Mouse (Mus musculus): ENCODE results near the gene Nyap1. TPM values are rescaled to one million over a fixed set of nuclear protein-coding genes. Genes with fewer than 3 reads are reported as not detected.

Gene Nyap1
- polyA plus RNA-seq, 1 experiment, result 4.1 TPM

DNA sequence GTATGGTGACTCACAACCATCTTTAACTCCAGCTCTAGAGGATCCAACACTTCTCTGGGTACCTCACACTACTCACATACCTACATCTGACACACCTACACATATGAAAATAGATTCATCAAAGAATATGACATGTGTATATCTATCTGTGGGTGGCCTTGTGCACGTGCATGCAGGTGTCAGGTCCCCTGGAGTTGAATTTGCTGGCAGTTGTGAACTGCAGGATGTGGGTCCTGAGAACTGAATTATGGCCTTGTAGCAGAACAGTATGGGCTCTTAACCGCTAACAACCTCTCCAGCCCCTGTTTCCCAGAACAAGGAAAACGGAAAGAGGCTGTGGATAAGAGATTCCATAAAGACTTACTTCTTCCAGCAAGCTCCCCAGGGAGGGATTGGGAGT is 42.3 kb downstream of the Nyap1 start:
- DNase-seq (ENCODE audit: low read depth), result no peak

DNA sequence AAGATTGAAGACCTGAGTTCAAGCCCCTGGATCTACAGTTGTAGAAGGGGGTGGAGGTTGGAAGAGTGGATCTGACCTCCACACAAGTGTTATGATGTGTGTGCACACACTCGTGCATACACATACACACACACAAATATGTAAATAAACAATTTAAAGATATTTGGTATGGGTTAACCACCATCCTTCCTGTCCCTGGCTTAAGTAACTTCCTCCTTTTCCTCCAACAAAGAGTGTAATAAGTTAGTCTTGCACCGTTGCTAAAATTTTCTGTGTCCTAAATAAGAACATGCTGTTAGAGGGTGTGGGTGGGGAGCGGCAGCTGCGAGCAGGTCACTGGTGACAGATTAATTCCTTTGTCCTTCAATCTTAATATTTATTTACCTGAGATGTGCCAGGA is 45.5 kb downstream of the Nyap1 start:
- no peak for DNase-seq (ENCODE audit: low read depth)

DNA sequence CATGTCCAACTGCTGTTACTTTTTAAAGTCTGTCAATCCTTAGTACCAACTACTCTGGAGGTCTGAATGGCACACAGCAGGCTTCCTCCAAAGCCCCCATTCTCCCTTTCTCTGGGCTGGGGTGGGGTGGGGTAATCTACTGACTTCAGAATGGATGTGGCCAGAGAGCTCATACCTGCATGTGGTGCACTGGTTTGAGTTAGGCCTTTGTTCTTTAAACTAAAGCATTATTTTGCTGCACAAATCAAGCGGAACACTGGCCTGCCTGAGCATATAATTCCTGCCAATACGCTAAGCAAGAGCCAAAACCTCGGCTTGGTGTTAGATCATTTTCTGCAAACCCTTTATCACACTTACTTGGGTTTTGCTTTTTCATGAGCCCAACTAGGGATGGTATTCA is 46.6 kb downstream of the Nyap1 start:
- no peak for DNase-seq (ENCODE audit: low read depth)

DNA sequence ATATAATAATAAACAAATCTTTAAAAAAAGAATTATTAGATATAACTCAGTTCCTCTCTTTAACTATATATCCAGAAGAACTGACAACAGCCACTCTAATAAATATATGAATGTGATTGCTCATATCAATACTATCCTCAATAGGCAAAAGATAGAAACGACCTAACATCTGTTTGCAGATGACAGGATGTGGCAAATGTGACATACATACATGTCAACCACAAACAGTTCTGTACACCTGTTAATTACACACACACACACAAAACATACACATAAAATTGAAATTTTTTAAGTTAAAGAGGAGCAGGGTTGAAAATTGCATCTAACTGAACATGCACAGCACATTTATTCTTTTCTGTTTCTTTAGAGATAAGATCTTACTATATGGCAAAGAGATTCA is 49.5 kb downstream of the Nyap1 start:
- DNase-seq (ENCODE audit: low read depth), result no peak

DNA sequence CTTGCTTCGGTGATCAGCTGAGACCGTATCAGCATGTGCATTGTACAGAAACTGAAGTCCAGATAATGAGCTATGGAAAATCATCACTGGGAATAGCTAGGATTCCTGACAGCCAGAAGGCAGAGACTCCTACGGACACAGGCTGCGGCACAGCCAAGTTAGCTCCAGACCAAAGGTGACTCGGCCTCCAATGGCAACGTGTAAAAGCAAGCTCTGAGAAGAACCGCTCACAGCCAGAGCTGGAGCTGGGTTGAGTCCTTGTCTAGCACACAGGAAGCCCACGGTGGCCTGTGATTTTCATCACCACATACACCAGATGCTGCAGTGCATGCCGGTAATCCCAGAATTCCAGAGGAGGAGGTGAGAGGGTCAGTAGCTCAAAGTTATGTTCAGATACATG is 50.9 kb downstream of the Nyap1 start:
- no peak for DNase-seq (ENCODE audit: low read depth)

DNA sequence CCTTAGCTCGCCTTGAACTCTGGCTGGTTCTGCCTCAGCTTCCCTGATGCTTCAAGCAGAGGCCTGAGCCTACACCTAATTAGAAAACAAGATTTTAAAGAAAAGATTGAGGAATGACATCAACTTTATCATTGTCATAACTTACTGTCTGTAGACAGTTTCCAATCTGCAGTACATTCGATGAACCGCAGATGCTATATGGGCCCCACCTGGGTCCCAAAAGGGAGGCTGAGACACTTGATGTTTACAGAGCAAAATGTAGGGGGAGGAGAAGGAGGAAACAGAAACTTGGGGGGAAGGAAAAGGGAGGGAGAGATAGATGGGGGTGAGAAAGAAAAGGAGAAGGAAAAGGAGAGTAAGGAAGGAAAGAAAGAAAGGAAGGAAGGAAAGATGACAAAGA is 51.4 kb downstream of the Nyap1 start:
- no peak for DNase-seq (ENCODE audit: low read depth)

DNA sequence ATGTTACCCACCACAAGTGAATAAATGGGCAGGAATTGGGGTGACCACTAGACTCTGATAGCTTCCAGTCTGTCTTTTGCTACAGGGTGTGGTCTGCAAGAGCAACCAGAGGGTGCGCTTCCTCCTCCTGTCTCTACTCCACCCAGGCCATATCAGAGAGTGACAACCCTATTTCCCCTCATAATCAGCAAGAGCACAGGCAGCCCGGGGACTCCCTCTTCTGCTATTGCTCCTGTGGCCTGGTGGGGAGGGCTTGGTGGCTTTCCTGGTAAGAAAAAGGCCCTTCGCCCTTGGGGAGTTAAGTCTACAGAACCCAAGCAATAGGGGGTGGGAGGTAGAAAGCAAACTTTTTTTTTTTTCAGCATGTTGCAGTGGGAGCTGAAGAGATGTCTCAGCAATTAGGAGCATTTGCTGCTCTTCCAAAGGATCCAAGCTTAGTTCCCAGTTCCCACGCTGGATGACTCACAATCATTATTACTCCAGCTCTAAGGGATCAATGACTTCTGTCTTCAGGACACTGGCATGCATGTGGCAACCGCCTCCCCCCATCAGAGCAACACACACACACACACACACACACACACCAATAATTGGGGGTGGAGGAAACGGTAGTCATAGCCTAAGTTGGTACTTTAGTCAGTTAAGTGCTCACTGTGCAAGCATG is 55.1 kb downstream of the Nyap1 start:
- DNase-seq (ENCODE audit: low read depth), result no peak

DNA sequence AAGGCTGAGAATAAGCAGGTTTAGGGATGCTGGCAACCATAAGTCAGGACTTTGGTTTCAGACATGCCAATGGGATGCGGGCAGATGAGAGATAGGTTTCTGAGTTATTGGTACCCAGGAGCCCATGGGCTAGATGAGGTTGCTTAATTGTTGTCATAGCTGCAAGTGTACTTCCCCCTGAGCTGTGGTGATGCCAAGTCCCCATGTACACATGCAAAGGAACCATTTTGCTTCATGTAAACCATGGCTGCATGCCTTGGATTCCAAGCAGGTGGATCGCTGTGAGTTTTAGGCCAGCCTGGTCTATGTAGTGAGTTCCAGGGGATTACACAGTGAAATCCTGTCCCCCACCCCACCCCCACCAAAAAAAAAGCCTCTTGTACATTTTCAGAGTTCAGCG is 55.8 kb downstream of the Nyap1 start:
- no peak for DNase-seq (ENCODE audit: low read depth)

DNA sequence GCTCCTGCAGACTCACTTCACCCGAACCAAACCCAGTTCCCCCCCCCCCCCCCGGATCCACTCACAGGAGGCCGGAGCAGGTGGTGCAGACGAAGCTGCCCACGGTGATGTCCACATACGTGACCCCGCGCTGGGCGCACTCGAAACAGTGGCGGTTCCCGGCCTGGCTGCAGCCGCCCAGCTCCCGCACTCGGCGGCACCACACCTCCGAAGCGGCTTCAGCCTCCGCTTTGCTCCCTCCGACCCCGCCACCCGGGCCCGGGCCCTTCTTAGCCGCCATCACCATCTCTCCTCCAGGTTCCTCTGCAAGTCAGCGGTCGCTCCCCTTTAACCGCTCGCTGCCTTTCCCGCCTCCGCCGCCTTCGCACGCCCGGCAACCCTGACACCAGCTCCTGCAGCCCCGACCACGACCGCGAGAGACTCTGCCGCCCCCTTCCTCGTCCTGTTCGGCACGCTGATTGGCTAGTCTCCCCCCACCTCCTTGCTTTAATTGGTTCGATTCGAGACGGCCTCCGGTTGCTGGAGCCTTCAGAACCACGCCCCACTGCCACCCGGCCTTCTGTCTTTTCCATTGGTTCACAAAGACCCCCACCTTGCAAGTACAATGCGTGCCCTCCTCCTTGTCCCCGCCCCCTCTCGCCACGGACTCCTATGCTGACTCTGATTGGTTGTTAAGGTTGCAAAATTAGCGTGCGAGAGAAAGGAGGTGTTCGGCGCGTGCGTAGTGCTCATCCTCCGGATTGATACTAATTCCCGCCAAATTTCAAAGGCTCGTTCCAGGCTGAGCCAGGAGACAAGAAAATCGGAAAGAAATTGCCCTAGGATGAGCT is 56.9 kb downstream of the Nyap1 start, which contains the start of gene Agfg2:
Agfg2 (minus strand) TSS at position 433 of the 830 bp plus-strand sequence.
- DNase-seq (ENCODE audit: low read depth), result peak; percentile 93

DNA sequence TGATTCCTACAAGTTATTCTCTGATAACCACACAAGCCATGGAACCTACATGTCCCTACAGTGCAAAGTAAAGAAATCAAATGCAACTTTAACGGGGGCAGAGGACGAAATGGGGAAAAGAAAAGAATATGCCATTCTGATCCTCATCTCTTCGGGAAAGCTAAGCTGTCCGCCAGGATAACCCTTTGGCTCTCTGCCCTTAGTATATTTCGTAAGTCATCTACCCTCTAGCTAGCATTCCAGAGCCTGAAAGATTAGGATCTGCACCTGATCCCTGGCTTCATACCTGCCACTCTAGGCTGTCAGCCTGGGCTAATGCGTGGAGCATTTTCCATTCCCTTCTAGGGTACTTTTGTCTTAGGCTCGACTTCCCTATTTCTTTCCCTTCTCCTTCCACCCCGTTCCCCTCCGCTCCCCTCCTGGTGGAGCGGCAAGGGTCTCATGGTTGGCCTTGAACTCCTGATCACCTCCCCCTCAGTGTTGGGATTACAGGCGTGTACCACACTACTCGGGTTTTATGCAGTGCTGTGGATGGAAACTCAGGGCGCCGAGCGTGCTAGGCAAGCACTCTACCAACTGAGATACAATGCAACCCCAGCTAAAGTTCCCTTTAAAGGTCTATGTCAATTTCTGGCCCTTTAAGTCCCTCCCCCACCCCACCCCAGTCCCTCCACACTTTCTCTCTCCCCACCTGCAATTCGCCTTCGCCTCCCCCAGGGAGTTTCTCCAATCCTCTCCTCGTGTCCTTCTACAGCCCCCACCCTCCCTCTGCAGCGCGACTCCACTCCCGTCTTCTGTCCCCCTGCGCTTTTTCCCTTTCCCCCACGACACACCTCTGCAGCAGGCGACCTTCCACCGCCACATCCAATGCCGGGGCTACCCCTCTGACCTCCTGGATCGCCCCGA is 57.8 kb downstream of the Nyap1 start:
- DNase-seq (ENCODE audit: low read depth), result peak; percentile 79

DNA sequence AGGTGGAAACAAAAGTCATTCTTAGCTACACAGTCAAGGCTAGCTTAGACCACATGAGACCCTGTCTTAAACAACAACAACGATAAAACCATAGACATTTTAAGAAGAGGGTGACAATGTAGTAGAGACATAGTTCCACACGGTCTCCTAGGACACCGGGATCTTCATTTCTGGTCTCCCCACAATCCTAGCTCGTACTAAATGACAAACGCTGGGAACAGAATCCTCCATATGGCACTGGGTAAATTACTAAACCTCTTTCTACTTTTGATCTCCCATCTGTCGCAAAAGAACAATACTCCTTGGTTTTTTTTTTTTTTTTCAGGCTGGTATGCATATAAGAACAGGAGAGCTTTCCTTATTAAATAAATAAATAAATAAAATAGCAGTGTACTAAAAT is 58.9 kb downstream of the Nyap1 start:
- no peak for DNase-seq (ENCODE audit: low read depth)

Other genes starting within 250 kb of the Nyap1 start
- 40.5 and 48.9 TPM in 2 replicates for gene Pop7, start 239.1 kb downstream of the Nyap1 start, polyA plus RNA-seq (2012; rRNA removed)
- 21.5 and 26.9 TPM in 2 replicates for gene Gigyf1, start 223.1 kb downstream of the Nyap1 start, polyA plus RNA-seq (2012; rRNA removed)
- not detected in 2 replicates for gene Epo, start 208.4 kb downstream of the Nyap1 start, polyA plus RNA-seq (2012; rRNA removed)
- gene Gnb2, start 208.1 kb downstream of the Nyap1 start, polyA plus RNA-seq (2012; rRNA removed), result 740 and 760 TPM in 2 replicates
- gene Actl6b, start 188.1 kb downstream of the Nyap1 start, polyA plus RNA-seq (2012; rRNA removed), result 0.35 TPM in 1 of 2 replicates, not detected in the other
- 1.1 and 1.3 TPM in 2 replicates for gene Tfr2, start 171.8 kb downstream of the Nyap1 start, polyA plus RNA-seq (2012; rRNA removed)
- 55.1 and 72.1 TPM in 2 replicates for gene Mospd3, start 140.5 kb downstream of the Nyap1 start, polyA plus RNA-seq (2012; rRNA removed)
- 97.0 and 119 TPM in 2 replicates for gene Pcolce, start 127.8 kb downstream of the Nyap1 start, polyA plus RNA-seq (2012; rRNA removed)
- 0.63 and 1.1 TPM in 2 replicates for gene Fbxo24, start 112.6 kb downstream of the Nyap1 start, polyA plus RNA-seq (2012; rRNA removed)
- 39.7 and 53.8 TPM in 2 replicates for gene Lrch4, start 112.5 kb downstream of the Nyap1 start, polyA plus RNA-seq (2012; rRNA removed)
- gene Gm20605, start 112.4 kb downstream of the Nyap1 start, polyA plus RNA-seq (2012; rRNA removed), result 21.1 and 26.1 TPM in 2 replicates
- gene Sap25, start 100.3 kb downstream of the Nyap1 start, polyA plus RNA-seq (2012; rRNA removed), result 55.8 and 60.8 TPM in 2 replicates
- 19.8 and 25.6 TPM in 2 replicates for gene Irs3, start 95.9 kb downstream of the Nyap1 start, polyA plus RNA-seq (2012; rRNA removed)
- gene Agfg2, start 56.9 kb downstream of the Nyap1 start, polyA plus RNA-seq (2012; rRNA removed), result 42.2 and 46.9 TPM in 2 replicates
- gene Tsc22d4, start 4.1 kb upstream of the Nyap1 start, polyA plus RNA-seq (2012; rRNA removed), result 138 and 226 TPM in 2 replicates
- 18.9 and 20.8 TPM in 2 replicates for gene Ppp1r35, start 37.2 kb upstream of the Nyap1 start, polyA plus RNA-seq (2012; rRNA removed)
- gene Mepce, start 46.0 kb upstream of the Nyap1 start, polyA plus RNA-seq (2012; rRNA removed), result 41.5 and 45.5 TPM in 2 replicates
- gene Zcwpw1, start 46.2 kb upstream of the Nyap1 start, polyA plus RNA-seq (2012; rRNA removed), result 2.0 and 3.1 TPM in 2 replicates
- 5.4 and 7.4 TPM in 2 replicates for gene Pilra, start 94.7 kb upstream of the Nyap1 start, polyA plus RNA-seq (2012; rRNA removed)
- 3.2 and 3.5 TPM in 2 replicates for gene Pilrb1, start 116.5 kb upstream of the Nyap1 start, polyA plus RNA-seq (2012; rRNA removed)
- gene Pilrb2, start 130.2 kb upstream of the Nyap1 start, polyA plus RNA-seq (2012; rRNA removed), result 3.4 and 4.3 TPM in 2 replicates
- gene Cyp3a13, start 180.0 kb upstream of the Nyap1 start, polyA plus RNA-seq (2012; rRNA removed), result 0.04 and 0.05 TPM in 2 replicates
- 0.04 and 0.05 TPM in 2 replicates for gene Gjc3, start 221.5 kb upstream of the Nyap1 start, polyA plus RNA-seq (2012; rRNA removed)
- gene Azgp1, start 239.9 kb upstream of the Nyap1 start, polyA plus RNA-seq (2012; rRNA removed), result 2.0 and 3.7 TPM in 2 replicates